Mouse (Mus musculus) monocyte, adult 59 days (primary cell): ENCODE results near the gene Sult2a3. TPM values are rescaled to one million over a fixed set of nuclear protein-coding genes. Genes with fewer than 3 reads are reported as not detected.

ENCODE experiments used
- total RNA-seq, 2 experiments: library from RNA; stranded (reverse); gene quantifications; one replicate each; pipeline ENCODE4 v1.2.4; 2023

The Sult2a3 gene
- total RNA-seq = not detected

GRCm38 (mm10) chr7:14122944-14123343 is at the start of gene Sult2a3:
TSS of gene Sult2a3 (minus strand) at chr7:14123044.

Other genes with a start within 250 kb of the Sult2a3 start
- gene Sult2a4, start 133.4 kb downstream of the Sult2a3 start, total RNA-seq = not detected
- not detected for gene Sult2a6, start 131.8 kb upstream of the Sult2a3 start, total RNA-seq
- gene Obox8, start 210.5 kb upstream of the Sult2a3 start, total RNA-seq = not detected